Mouse (Mus musculus) heart, adult 18-20 months (tissue): ENCODE results near the gene Ambra1. TPM values are rescaled to one million over a fixed set of nuclear protein-coding genes. Genes with fewer than 3 reads are reported as not detected.
A peak's percentile ranks its signal among the peaks of the same experiment; 100 is the strongest.

Experiments
- DNase-seq, 2 experiments: peaks; one replicate each; pipeline ENCODE4 v3.0.0; 2021 to 2022; ENCODE audit warnings: mixed read lengths in 1 of 2
- total RNA-seq, 2 experiments: library from RNA; stranded (reverse); gene quantifications; 2 replicates each; pipeline ENCODE4 v1.2.3; 2021

The Ambra1 gene
- total RNA-seq, 2 experiments from 2014 or later: 14.5 to 16.6 TPM

DNA sequence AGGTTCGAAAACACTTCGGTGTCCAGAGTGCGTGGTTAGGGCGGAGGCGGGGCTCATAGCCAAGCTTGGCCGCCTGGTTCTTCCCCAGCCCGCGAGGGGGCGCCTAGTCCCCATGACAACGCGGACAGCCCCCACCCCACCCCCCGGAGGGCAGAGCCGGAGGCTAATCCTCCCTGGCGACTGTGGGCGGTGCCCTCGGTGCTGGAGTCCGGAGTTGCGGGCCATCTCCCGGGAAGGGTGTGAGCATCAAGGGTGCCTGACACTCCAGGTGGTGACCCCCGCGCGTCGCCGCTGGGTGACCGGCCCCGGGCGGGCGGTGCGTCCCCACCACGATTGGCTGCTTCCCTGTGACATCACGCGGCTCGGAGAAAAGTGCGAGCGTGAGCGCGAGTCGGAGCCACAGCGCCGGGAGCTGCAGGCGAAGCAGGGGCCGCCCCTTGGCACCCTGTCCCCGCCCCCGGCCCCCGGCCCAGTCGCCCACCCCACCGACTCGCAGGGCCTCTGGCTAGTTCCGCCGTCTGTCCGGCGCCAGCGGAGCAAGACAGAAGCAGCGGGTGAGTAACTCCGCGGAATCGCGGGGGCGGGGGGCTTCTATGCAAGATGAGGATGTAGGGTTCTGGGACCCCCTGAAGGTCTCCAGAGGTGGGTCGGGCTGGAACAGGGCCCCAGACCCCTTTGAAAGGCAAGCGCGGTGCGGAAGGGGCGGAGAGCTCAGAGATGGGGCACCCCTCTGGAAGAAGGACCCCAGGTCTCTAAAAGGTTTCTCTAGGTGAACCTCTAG, 192.0 kb downstream of the Ambra1 start:
- peak in 1 of 2 experiments; percentile 48 for DNase-seq

DNA sequence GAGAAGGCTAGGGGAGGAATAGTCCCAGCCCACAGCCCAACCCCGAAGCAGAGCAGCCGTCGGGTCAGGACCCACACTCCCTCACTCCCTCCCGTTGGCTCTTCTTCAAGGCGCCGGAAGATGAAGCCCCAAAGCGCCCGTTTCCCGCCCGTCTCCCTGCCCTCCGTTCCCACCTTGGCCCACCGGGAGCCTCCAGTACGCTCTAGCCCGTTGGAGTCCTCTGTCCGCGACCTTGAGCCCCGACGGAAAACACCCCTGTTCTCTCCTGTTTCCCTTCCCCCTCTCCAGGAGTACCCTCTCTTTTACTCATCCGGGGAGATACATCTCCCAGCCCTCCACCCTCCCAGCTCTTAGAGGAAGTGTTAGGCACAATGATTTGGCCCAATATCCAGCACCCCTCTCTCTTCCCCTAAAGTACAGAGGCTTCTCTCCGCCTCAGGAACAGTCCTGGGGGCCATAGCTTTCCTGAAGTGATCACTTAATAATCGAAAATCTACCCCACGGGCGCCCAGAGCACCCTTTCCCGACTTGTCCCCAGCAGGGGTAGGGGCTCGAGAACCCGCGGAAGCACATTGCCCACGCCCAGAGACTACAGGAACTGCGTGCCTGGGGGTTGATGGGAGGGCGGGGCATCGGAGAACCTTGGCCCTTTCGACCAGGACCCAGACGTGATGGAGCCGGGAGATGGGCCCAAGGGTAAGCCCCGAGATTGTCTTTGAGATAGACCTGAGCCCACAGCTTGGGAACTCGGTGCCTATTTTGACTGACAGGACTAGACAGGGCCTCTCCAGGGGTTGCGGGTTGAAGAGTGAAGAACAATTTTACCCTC, 192.9 kb downstream of the Ambra1 start:
- no peak for DNase-seq

GRCm38 (mm10) chr2:91923415-91924337, 193.7 kb downstream of the Ambra1 start:
- peak; percentile 52 to 58 for DNase-seq

GRCm38 (mm10) chr2:91924726-91925125, 194.8 kb downstream of the Ambra1 start:
- no peak for DNase-seq

DNA sequence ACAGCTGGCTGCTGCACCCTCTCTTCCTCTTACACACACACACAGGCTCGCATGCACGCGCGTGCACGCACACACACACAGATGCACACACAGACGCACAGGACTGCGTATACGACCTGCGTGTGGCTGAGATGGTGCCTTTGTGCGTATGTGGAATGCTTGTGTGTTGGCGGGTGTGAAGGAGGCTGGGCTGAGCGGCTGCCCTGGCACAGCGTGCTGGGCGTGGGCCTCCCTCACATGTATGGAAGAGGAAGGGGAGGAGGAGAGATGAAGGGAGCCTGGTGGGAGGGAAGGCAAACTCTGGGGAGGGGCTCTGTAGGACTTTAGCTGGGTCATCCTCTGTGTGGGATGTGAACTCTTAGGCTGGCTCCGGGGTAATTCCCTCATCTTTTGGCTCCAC, 195.5 kb downstream of the Ambra1 start:
- no peak for DNase-seq

DNA sequence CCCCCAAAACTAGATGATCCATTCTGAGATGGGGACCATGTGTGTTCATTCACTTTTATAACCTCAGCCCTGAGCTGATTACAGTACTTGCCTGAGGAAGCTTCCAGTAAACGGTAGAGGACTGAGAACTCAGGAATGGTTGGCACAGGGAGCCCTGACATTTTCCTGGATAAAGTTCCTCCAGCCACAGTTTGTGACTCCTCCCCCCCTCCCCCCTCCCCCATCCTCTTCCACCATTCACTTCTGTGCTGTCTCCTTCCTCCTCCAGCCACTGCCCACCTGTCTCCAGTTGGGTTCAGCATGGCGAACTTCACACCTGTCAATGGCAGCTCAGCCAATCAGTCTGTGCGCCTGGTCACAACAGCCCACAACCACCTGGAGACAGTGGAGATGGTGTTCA, 197.0 kb downstream of the Ambra1 start, which contains the start of gene Chrm4:
Chrm4 (plus strand) TSS at position 301 of the 400 bp plus-strand sequence.
- DNase-seq: no peak

DNA sequence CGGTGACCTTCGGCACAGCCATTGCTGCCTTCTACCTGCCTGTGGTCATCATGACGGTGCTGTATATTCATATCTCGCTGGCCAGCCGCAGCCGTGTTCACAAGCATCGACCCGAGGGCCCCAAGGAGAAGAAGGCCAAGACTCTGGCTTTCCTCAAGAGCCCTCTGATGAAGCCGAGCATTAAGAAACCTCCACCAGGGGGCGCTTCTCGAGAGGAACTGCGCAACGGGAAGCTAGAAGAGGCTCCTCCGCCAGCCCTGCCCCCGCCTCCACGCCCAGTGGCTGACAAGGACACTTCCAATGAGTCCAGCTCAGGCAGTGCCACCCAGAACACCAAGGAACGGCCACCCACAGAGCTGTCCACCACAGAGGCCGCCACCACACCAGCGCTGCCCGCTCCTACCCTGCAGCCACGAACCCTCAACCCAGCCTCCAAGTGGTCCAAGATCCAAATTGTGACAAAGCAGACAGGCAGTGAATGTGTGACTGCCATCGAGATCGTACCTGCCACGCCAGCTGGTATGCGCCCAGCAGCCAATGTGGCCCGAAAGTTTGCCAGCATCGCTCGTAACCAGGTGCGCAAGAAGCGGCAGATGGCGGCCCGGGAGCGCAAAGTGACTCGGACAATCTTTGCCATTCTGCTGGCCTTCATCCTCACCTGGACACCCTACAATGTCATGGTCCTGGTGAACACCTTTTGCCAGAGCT, 198.0 kb downstream of the Ambra1 start:
- peak; percentile 71 to 83 for DNase-seq

DNA sequence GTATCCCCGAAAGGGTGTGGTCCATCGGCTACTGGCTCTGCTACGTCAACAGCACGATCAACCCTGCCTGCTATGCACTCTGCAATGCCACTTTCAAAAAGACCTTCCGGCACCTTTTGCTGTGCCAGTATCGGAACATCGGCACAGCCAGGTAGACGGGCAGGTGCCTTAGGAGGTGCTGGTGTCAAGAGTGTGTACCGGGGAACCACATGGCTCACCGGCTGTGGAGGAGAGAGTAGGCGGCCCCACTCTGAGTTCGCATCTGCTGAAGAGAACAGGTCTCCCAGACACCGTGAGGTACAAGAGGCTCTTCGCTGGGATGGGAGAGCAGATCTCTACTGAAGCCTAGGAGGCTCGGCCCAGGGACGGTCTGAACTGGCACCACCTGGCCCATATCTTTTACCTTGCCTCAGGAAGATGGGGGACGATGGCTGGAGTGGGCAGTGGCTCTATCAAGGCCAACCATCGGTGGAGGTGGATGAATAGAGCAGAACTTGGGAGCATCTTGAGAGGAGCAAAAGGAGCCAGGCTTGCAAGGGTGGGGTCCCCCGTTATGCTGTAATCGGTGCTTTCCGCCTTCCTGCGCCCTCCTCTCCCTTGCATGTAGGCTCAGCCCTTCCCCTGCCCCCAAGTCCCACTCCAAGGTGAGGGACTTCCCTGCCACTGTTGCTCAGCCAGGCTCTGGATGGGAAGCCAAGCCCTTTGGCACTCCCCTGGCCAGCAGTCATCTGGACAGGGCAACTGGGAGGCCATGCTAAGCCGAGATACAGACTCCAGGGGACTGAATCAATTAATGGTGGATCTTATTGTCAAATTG, 198.8 kb downstream of the Ambra1 start:
- DNase-seq: no peak

GRCm38 (mm10) chr2:91929455-91929854, 199.5 kb downstream of the Ambra1 start:
- no peak for DNase-seq

DNA sequence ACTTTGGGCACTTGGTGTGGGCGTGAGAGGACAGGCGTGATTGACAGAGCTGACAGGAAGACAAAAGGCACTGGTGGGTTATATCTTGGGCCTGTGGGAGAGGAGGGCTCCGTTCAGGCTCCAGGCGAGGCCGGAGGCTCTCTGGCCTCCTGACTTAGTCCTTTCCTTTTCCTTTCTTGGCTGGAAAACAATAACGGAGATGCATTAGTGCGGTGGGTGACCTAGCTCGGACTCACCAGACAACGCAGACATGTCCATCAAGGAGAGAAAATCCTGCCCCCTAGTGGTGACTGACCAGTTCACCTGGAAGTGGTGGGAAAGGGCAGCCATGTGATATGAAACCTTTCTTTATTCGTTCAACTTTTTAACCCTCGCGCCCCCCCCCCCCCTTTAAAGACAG, 200.0 kb downstream of the Ambra1 start:
- peak; percentile 57 to 80 for DNase-seq

DNA sequence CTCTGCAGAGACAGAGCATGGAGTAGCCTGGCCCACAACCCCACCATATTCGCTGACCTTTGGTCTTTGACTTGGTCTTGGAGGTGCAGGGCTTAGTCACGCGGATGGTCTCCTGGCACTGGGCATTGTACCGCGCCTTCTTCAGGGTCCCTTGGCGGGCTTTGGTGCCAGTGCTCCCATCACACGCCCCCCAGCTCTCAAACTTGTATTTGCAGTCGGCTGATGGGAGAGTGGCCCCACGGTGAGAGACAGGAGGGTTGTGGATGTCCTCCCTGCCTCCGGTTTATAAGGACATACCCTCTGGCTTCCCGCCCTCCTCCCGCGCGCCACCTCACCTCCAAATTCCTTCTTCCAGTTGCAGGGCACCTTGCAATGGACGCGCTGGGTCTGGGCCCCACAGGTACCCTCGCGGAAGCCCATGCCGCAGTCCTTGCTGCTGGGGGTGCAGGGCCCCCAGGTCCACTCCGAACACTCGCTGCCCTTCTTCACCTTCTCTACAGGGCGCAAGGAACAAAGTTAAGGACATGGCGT, 200.9 kb downstream of the Ambra1 start:
- DNase-seq: no peak

GRCm38 (mm10) chr2:91931328-91932159, 201.6 kb downstream of the Ambra1 start:
- DNase-seq: no peak

GRCm38 (mm10) chr2:91932160-91932711, 202.3 kb downstream of the Ambra1 start, which contains the start of gene Mdk:
Gene Mdk, minus strand, starts transcription at chr2:91932297.
- DNase-seq: no peak

GRCm38 (mm10) chr2:91932737-91933350, 202.9 kb downstream of the Ambra1 start:
- no peak for DNase-seq

DNA sequence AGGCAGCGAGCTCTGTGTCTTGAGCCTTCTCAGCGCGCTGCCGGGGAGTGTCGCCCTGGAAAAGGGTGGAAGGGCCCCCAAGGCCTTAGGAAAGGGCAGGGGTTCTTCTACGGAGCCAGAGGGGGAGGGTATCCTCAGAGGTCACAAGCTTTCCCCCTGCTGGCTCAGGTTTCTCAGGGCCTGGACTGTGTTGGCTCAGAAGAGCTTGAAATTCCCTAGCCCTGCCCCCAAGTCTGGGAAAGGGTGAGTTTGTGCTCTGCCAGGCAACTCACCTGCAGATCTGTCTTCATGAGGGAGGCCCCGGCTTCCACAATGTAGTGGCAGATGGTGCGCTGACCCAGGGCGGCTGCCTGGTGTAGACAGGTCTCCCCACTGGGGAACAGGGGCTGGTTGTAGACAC, 203.5 kb downstream of the Ambra1 start:
- DNase-seq: no peak

- DNase-seq: no peak
Observed at GRCm38 (mm10) chr2:91934016-91934415, 204.1 kb downstream of the Ambra1 start.

DNA sequence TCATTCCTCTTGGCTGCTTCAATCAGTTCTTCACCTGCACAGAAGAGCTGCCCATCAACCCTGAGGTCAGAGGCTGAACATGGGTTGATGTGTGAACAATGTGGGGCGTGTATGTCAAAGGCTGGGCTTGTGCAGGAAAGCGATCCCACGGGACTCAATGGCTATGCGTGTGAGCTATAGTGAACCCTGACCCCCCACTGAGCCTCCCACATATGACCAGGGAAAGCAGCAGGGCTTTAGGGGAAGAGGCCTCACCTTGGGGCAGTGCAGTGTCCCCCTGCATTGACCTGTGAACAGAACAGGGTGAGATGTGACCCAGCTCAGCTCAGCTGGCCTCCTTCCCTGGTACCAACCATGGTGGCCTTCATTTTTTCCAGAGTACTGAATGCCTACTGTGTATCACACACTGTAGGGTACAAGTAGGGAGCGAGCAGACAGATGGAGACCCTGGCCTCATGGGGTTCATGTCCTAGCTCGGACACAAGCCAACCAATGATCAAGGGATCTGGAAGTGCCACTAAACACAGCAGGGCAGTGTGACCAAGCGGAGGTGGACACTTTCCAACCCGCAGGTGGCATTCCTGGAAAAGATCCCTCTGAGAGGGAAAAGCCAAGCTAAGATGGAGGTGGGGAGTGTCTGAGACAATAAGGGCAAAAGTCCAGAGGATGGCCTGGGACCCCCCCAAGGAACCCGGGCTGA, 205.0 kb downstream of the Ambra1 start:
- DNase-seq: no peak

- no peak for DNase-seq
Observed at GRCm38 (mm10) chr2:91936154-91936553, 206.2 kb downstream of the Ambra1 start.
